Mouse (Mus musculus) layer of hippocampus, adult 18-20 months (tissue): ENCODE measurements at regions not wholly inside any gene's neighbourhood (a gene's known extent, or its start where the extent isn't known, plus 50 kb on each side); places are given as distances from the start of the nearest gene placed in this dataset.
A peak's percentile ranks its signal among the peaks of the same experiment; 100 is the strongest.

ENCODE experiments used
- DNase-seq, 2 experiments: peaks; one replicate each; pipeline ENCODE4 v3.0.0; 2022; ENCODE audit warnings: low spot score in 2 of 2

DNA sequence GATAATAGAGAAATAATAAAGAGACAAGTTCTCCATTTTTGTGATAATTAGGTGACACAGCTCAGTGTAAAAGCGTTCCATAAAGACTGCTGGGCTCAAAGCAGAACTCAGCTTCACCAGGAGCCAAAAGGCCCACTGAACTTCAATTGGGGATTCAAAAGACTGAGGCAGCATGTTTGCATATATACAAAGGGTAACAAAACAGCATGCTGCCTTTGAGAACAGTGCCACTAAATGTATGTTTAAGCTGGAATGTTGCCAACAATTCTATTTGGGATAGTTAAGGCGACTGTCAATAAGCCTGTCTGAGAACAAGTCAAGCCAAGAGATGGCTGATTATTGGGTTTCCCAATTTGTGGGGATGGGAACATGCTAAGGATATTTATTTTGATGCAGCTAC is 642.3 kb downstream of the Actrt1 start:
- no peak for DNase-seq

- DNase-seq = no peak
Measured at GRCm38 (mm10) chrX:46998961-46999360, 670.2 kb downstream of the Actrt1 start.

DNA sequence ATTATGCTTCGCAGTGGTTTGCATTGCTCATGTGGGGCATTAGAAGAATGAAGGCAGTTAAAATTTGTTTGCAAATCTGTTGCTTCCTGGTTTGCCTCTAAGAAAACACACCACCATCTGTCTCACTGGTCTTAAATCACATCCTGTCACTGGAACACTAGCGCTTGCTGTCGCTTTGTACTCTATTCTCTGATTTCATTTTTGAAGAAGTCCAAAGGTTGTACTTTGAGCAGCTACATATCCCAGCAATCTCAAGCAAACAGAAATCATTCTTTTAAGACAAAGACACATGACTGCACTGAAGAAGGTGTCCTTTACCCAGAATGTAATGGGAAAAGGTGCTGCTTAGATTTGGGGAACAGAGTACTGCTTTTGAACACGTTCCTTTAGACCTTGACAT is 680.7 kb downstream of the Actrt1 start:
- peak in 1 of 2 experiments; percentile 2 for DNase-seq

GRCm38 (mm10) chrX:47010087-47010486 is 681.3 kb downstream of the Actrt1 start:
- DNase-seq = no peak

DNA sequence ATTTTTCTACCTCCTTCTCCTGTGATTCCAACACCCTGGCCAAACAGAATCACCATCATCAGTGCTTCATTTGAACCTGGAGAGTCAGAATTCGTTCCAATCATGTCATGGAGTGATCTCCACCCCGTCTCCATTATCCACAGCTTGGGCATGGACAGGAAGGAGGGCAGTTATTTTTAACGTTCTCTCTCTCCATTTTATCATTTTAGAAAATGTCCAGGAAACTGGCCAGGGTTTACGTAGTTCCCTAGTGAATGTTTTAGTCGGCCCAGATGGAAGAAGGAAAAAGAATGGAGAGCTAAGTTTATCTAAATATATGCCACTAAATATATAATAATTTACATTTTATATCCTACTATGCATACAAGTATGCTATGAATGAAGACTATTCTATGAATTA is 701.0 kb downstream of the Actrt1 start:
- DNase-seq = no peak

DNA sequence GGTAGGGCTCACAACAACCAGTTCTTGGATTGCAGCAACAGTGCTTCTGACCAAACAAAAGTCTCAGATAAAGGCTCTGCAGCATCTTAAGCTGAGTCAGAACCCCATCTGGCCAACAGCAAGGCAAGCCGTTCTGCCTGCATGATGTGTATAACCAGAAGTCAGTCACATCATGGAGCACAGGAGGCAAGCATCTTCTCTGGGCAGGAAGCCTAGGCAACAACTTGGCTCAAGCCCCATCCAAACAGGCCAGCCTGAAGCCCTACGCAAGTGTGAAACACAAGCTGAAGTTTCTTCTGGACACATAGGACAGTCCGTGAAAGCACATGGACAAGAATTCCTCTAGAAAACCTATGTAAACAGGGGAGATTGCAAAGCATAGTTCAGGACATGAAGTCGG is 739.7 kb downstream of the Actrt1 start:
- DNase-seq = peak in 1 of 2 experiments; percentile 8
